Mouse (Mus musculus): ENCODE measurements around the gene Prss33. TPM values are rescaled to one million over a fixed set of nuclear protein-coding genes. Genes with fewer than 3 reads are reported as not detected.
A peak's percentile ranks its signal among the peaks of the same experiment; 100 is the strongest.

Gene Prss33
- total and polyA plus RNA-seq, 3 experiments: not detected

DNA sequence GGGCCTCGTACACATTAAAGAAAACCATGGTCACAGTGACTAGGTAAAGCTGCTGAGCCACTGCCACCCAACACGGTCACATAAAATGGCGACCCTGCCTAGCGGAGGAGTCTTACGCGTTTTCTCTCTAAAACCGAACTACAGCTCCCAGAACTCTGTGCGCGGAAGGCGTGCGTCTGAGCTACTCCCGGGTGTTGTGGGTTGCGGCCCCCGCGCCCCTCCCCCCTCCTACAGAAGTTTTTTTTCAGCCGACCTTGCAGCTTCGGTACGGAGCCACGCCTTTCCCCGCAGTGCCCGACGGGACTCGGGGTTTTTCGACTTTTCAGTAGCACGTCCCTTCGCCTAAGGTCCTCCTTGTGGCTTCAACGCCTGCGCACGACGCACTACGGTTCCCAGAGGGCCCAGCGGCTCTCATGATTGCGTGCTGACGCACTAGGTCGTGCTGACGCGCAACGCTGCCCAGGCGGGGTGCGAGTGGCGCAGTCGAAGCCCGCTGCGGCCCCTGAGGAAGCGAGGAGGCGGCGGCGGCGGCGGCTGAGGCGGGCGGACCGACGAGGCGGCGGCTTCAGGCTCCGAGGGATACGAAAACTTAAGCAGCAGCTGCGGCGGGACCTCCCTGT is 33.0 kb downstream of the Prss33 start (continued):
- TF ChIP-seq POLR2A (IDR thresholded peaks at IDR 0.05; ENCODE audit: low read depth, low read length) (peak; percentile 74), CHD1 (IDR thresholded peaks at IDR 0.05; ENCODE audit: low read depth, low read length) (no peak; the same call in 1 of the 2 replicates), CTCF (conservative IDR thresholded peaks at IDR 0.05 in 1 of 2, IDR thresholded peaks at IDR 0.05 in 1 of 2; ENCODE audit: low read depth in 2 of 2, low read length in 2 of 2) (no peak), SMC3 (IDR thresholded peaks at IDR 0.05; ENCODE audit: low read depth, low read length) (no peak), USF1 (IDR thresholded peaks at IDR 0.05; ENCODE audit: low read depth, low read length) (no peak), RAD21 (IDR thresholded peaks at IDR 0.05; ENCODE audit: low read depth, low read length) (no peak), MEF2A (IDR thresholded peaks at IDR 0.05; ENCODE audit: borderline replicate concordance, low read depth, low read length) (peak; percentile 57)

- H3K27ac ChIP-seq (ENCODE audit: insufficient read depth, low read depth): peak overlapping the region; percentile 94
- TF ChIP-seq KAT2A (IDR thresholded peaks at IDR 0.05; ENCODE audit: insufficient replicate concordance, low read length) (no peak), POLR2A (IDR thresholded peaks at IDR 0.05; ENCODE audit: low read depth, low read length) (peak; percentile 48), CHD2 (IDR thresholded peaks at IDR 0.05; ENCODE audit: low read length) (no peak), SIN3A (IDR thresholded peaks at IDR 0.05; ENCODE audit: low read length) (0 out of 2 replicates have a peak, but pooled peaks have one; percentile 13), NRF1 (IDR thresholded peaks at IDR 0.05; ENCODE audit: low read depth, low read length) (peak; percentile 49; the same call in 1 of the 2 replicates), HCFC1 (IDR thresholded peaks at IDR 0.05; ENCODE audit: low read depth, low read length) (no peak)
- H3K4me1 ChIP-seq (ENCODE audit: control insufficient read depth in 1 of 2, insufficient read depth in 2 of 2): peaks cover 0 to 14% of the 10 kb centered on the region in 2 experiments; a peak in 2 of 4 replicates
- peaks cover 0 to 3% of the 10 kb centered on the region in 2 experiments for H3K36me3 ChIP-seq (replicated peaks in 1 of 2; ENCODE audit: control insufficient read depth in 1 of 2, insufficient read depth in 1 of 2, low read length in 1 of 2)
- H3K79me2 ChIP-seq (replicated peaks; ENCODE audit: control insufficient read depth, extremely low read depth, insufficient read depth, poor library complexity, severe bottlenecking): peaks cover 32% of the 10 kb centered on the region
- no peaks in the 10 kb centered on the region for H3K9me3 ChIP-seq (replicated peaks; ENCODE audit: low read length)
- dilution Hi-C loops (cut with MboI; ENCODE audit: extremely low pct_ligation_motif_present, extremely low pct_unique_long_range_greater_than_20kb, low sequenced_read_pairs) (no loop called here), in situ Hi-C loops (cut with MboI; ENCODE audit: low pct_ligation_motif_present, low pct_unique_long_range_greater_than_20kb, low sequenced_read_pairs) (no loop called here)
- H3K4me2 ChIP-seq (ENCODE audit: insufficient read depth, low read depth, poor library complexity, severe bottlenecking): peak overlapping the region; percentile 85
- no peak for DNase-seq (ENCODE audit: extremely low read depth)
- no peaks in the 10 kb centered on the region for H3K27me3 ChIP-seq (replicated peaks)
- H3K9ac ChIP-seq (ENCODE audit: insufficient read depth, low read depth): peak overlapping the region; percentile 34
- peak overlapping the region in 2 of 3 experiments; percentile 14 to 23 for H3K4me3 ChIP-seq (replicated peaks in 1 of 3; ENCODE audit: low read depth in 2 of 3, low read length in 2 of 3, poor library complexity in 1 of 3)
These were observed 34.2 kb downstream of the Prss33 start for GRCm38 (mm10) chr17:23801627-23802026.

DNA sequence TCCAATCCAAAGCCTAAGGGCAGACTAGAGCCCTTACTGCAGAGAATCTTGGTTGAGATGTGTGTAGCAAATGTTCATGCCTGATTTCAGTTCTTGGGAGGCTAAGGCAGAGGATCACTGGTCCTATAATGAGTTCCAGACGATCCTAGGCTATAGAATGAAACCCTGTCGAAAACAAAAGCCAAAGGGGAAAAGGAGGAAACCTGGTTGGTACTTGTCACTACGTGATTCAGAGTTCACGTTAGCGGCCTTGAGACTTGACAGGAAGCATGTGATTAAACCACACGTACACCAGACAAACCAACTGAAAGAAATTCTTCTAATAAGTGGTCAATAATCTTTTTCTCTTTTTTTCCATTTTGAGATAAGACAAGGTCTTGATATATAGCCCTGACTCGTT is 38.5 kb downstream of the Prss33 start:
- no peak overlapping the region for H3K27ac ChIP-seq (ENCODE audit: insufficient read depth, low read depth)
- H3K36me3 ChIP-seq (replicated peaks in 1 of 2; ENCODE audit: control insufficient read depth in 1 of 2, insufficient read depth in 1 of 2, low read length in 1 of 2): no peaks in the 10 kb centered on the region
- dilution Hi-C loops (cut with MboI; ENCODE audit: extremely low pct_ligation_motif_present, extremely low pct_unique_long_range_greater_than_20kb, low sequenced_read_pairs) (no loop called here), in situ Hi-C loops (cut with MboI; ENCODE audit: low pct_ligation_motif_present, low pct_unique_long_range_greater_than_20kb, low sequenced_read_pairs) (no loop called here)
- no peaks in the 10 kb centered on the region for H3K27me3 ChIP-seq (replicated peaks)
- DNase-seq (ENCODE audit: extremely low read depth): no peak
- no peak overlapping the region for H3K9ac ChIP-seq (ENCODE audit: insufficient read depth, low read depth)
- H3K4me1 ChIP-seq (ENCODE audit: control insufficient read depth in 1 of 2, insufficient read depth in 2 of 2): peaks cover 0 to 14% of the 10 kb centered on the region in 2 experiments; a peak in 2 of 4 replicates
- H3K4me3 ChIP-seq (replicated peaks in 1 of 3; ENCODE audit: low read depth in 2 of 3, low read length in 2 of 3, poor library complexity in 1 of 3): no peak overlapping the region
- TF ChIP-seq POLR2AphosphoS2 (IDR thresholded peaks at IDR 0.05; ENCODE audit: low read depth, low read length) (no peak), POLR2A (IDR thresholded peaks at IDR 0.05; ENCODE audit: low read depth, low read length) (no peak), USF2 (conservative IDR thresholded peaks at IDR 0.05; ENCODE audit: low read depth, low read length) (no peak), ZNF384 (IDR thresholded peaks at IDR 0.05; ENCODE audit: low read depth, low read length) (no peak), CHD1 (IDR thresholded peaks at IDR 0.05; ENCODE audit: low read depth, low read length) (no peak), ETS1 (conservative IDR thresholded peaks at IDR 0.05; ENCODE audit: low read depth, low read length) (no peak), TBP (conservative IDR thresholded peaks at IDR 0.05; ENCODE audit: low read depth, low read length) (no peak), GABPA (IDR thresholded peaks at IDR 0.05; ENCODE audit: insufficient replicate concordance, low read depth, low read length) (no peak)
- H3K4me2 ChIP-seq (ENCODE audit: insufficient read depth, low read depth, poor library complexity, severe bottlenecking): no peak overlapping the region
- no peaks in the 10 kb centered on the region for H3K9me3 ChIP-seq (replicated peaks; ENCODE audit: low read length)
- H3K79me2 ChIP-seq (replicated peaks; ENCODE audit: control insufficient read depth, extremely low read depth, insufficient read depth, poor library complexity, severe bottlenecking): no peaks in the 10 kb centered on the region; the same call in 1 of the 2 replicates
